Mouse (Mus musculus) forebrain, postnatal 0 days (tissue): Measurements from ENCODE around the gene Tmem35b. TPM values are rescaled to one million over a fixed set of nuclear protein-coding genes. Genes with fewer than 3 reads are reported as not detected.

Source experiments
- ATAC-seq: fragments of 200-750 bp; cut with Nextera tagmentation; 2 replicates; pipeline ENCODE4 v1.8.0; 2017; ENCODE audit warnings: mild to moderate bottlenecking, moderate library complexity
- DNase-seq: peaks from one replicate; pipeline ENCODE4 v3.0.0-alpha.2; 2015
- H3K27ac ChIP-seq: fragments of 300-500 bp; sonication (generic); 2 replicates; pipeline ENCODE4 v1.5.1; 2014; ENCODE audit warnings: low read depth, mild to moderate bottlenecking, antibody characterized with exemption, low read length, moderate library complexity, mixed read lengths
- H3K27me3 ChIP-seq: fragments of 300-500 bp; sonication (generic); 2 replicates; pipeline ENCODE4 v1.6.1; 2014; ENCODE audit warnings: mild to moderate bottlenecking, low read length, mixed read lengths; ENCODE audit not compliant: insufficient read depth
- H3K36me3 ChIP-seq: fragments of 300-500 bp; sonication (generic); 2 replicates; pipeline ENCODE4 v1.6.1; 2014; ENCODE audit warnings: mild to moderate bottlenecking, moderate library complexity; ENCODE audit not compliant: insufficient read depth
- H3K4me1 ChIP-seq: fragments of 300-500 bp; sonication (generic); 2 replicates; pipeline ENCODE4 v1.6.1; 2014; ENCODE audit warnings: antibody characterized with exemption; ENCODE audit not compliant: insufficient read depth
- H3K4me2 ChIP-seq: fragments of 300-500 bp; sonication (generic); 2 replicates; pipeline ENCODE4 v1.6.1; 2014; ENCODE audit warnings: low read depth, mild to moderate bottlenecking, moderate library complexity
- H3K4me3 ChIP-seq: fragments of 300-500 bp; sonication (generic); 2 replicates; pipeline ENCODE4 v1.5.1; 2014; ENCODE audit warnings: low read depth, low read length, mixed read lengths
- H3K9ac ChIP-seq: fragments of 300-500 bp; sonication (generic); 2 replicates; pipeline ENCODE4 v1.6.1; 2014; ENCODE audit warnings: mild to moderate bottlenecking
- H3K9me3 ChIP-seq: fragments of 300-500 bp; sonication (generic); 2 replicates; pipeline ENCODE4 v1.6.1; 2016; ENCODE audit warnings: low read length
- CTCF ChIP-seq: sonication (generic); IDR thresholded peaks from 2 replicates; pipeline ENCODE4 v1.5.1; 2016; ENCODE audit warnings: antibody characterized with exemption, control low read depth, low read depth
- WGBS: fragments of 180-500 bp; shearing (Covaris S2); extraction: QIAGEN DNeasy Blood & Tissue Kit; methylation state at CpG from one replicate; pipeline ENCODE4 v1.1.7; 2014; 5-methylcytosine and 5-hydroxymethylcytosine counted together
- polyA plus RNA-seq: library from polyadenylated mRNA; unstranded; fragments of >200 nt; fragmentation: Nextera tagmentation; extraction: Ambion mirVana; gene quantifications from 2 replicates; pipeline ENCODE4 v1.2.1, GENCODE M21; 2015
- total RNA-seq: library from RNA; depleted of rRNA; stranded (reverse); fragments of >200 nt; gene quantifications from 2 replicates; pipeline ENCODE4 v1.2.3, GENCODE M21; 2014; rRNA removed

Gene Tmem35b
- total and polyA plus RNA-seq, 2 experiments from 2014 or later: 6.0 to 10.8 TPM

- Histone ChIP-seq H3K36me3 (no peaks in the 10 kb centered on the region), H3K4me2 (peak overlapping the region; percentile 16; the same call in 1 of the 2 replicates), H3K9ac (no peak overlapping the region), H3K4me3 (no peak overlapping the region), H3K4me1 (peaks cover 14% of the 10 kb centered on the region; the same call in 1 of the 2 replicates), H3K27me3 (no peaks in the 10 kb centered on the region), H3K27ac (no peak overlapping the region), H3K9me3 (no peaks in the 10 kb centered on the region)
- DNase-seq (no peak), ATAC-seq (no peak)
- 16% methylated on average over 7 of the region's 7 CpGs for WGBS
- TF ChIP-seq CTCF: no peak
These were observed 48.6 kb downstream of the Tmem35b start for GRCm38 (mm10) chr4:127172119-127172518.

GRCm38 (mm10) chr4:127172614-127173013, 49.1 kb downstream of the Tmem35b start:
- 67% methylated on average over 4 of the region's 4 CpGs for WGBS
- no peak for TF ChIP-seq CTCF
- peak overlapping the region; percentile 16 for H3K4me2 ChIP-seq

GRCm38 (mm10) chr4:127173461-127173860, 50.0 kb downstream of the Tmem35b start:
- H3K4me2 ChIP-seq: peak overlapping the region; percentile 2; the same call in 1 of the 2 replicates
- 7% methylated on average over 8 of the region's 8 CpGs for WGBS
- no peak overlapping the region for H3K4me3 ChIP-seq
- H3K27me3 ChIP-seq: no peaks in the 10 kb centered on the region
- no peaks in the 10 kb centered on the region for H3K9me3 ChIP-seq
- H3K27ac ChIP-seq: no peak overlapping the region
- ATAC-seq (no peak), DNase-seq (no peak)
- no peak overlapping the region for H3K9ac ChIP-seq
- peaks cover 17% of the 10 kb centered on the region; the same call in 1 of the 2 replicates for H3K4me1 ChIP-seq
- no peaks in the 10 kb centered on the region for H3K36me3 ChIP-seq
- no peak for TF ChIP-seq CTCF

More at GRCm38 (mm10) chr4:127172614-127173013, 49.1 kb downstream of the Tmem35b start:
- H3K36me3 ChIP-seq: no peaks in the 10 kb centered on the region
- peaks cover 14% of the 10 kb centered on the region; the same call in 1 of the 2 replicates for H3K4me1 ChIP-seq
- DNase-seq (no peak), ATAC-seq (no peak)
- H3K4me3 ChIP-seq: no peak overlapping the region
- H3K27ac ChIP-seq: no peak overlapping the region
- no peaks in the 10 kb centered on the region for H3K27me3 ChIP-seq
- H3K9ac ChIP-seq: no peak overlapping the region
- H3K9me3 ChIP-seq: no peaks in the 10 kb centered on the region

GRCm38 (mm10) chr4:127174075-127174899, 50.8 kb downstream of the Tmem35b start:
- H3K4me3 ChIP-seq: no peak overlapping the region
- TF ChIP-seq CTCF: no peak
- no peak overlapping the region for H3K27ac ChIP-seq
- no peaks in the 10 kb centered on the region for H3K36me3 ChIP-seq
- no peak overlapping the region for H3K9ac ChIP-seq
- no peak for ATAC-seq
- 66% methylated on average over 8 of the region's 8 CpGs for WGBS
- H3K4me2 ChIP-seq: no peak overlapping the region
- no peak for DNase-seq
- peaks cover 19% of the 10 kb centered on the region; the same call in 1 of the 2 replicates for H3K4me1 ChIP-seq
- no peaks in the 10 kb centered on the region for H3K27me3 ChIP-seq
- H3K9me3 ChIP-seq: no peaks in the 10 kb centered on the region

GRCm38 (mm10) chr4:127174900-127175278, 51.4 kb downstream of the Tmem35b start:
- Histone ChIP-seq H3K4me2 (no peak overlapping the region), H3K9ac (no peak overlapping the region), H3K27ac (no peak overlapping the region), H3K9me3 (no peaks in the 10 kb centered on the region), H3K36me3 (no peaks in the 10 kb centered on the region), H3K4me3 (no peak overlapping the region), H3K27me3 (no peaks in the 10 kb centered on the region), H3K4me1 (peaks cover 16% of the 10 kb centered on the region; the same call in 1 of the 2 replicates)
- no peak for TF ChIP-seq CTCF
- DNase-seq (no peak), ATAC-seq (no peak)
- 55% methylated on average over 4 of the region's 4 CpGs for WGBS

GRCm38 (mm10) chr4:127177961-127178360, 54.5 kb downstream of the Tmem35b start:
- Histone ChIP-seq H3K36me3 (no peaks in the 10 kb centered on the region), H3K4me2 (no peak overlapping the region), H3K9ac (no peak overlapping the region), H3K4me1 (0 out of 2 replicates have a peak, but pooled peaks cover 5% of the 10 kb centered on the region), H3K27ac (no peak overlapping the region), H3K27me3 (no peaks in the 10 kb centered on the region), H3K4me3 (no peak overlapping the region), H3K9me3 (no peaks in the 10 kb centered on the region)
- 80% methylated on average over 11 of the region's 11 CpGs for whole genome bisulfite sequencing
- no peak for ATAC-seq
- no peak for DNase-seq
- no peak for TF ChIP-seq CTCF

GRCm38 (mm10) chr4:127178671-127179070, 55.2 kb downstream of the Tmem35b start:
- no peak overlapping the region for H3K27ac ChIP-seq
- WGBS: 45% methylated on average over 9 of the region's 9 CpGs
- DNase-seq: no peak

More at GRCm38 (mm10) chr4:127178671-127179070, 55.2 kb downstream of the Tmem35b start:
- H3K36me3 ChIP-seq: no peaks in the 10 kb centered on the region
- no peaks in the 10 kb centered on the region for H3K9me3 ChIP-seq
- no peak overlapping the region for H3K4me2 ChIP-seq
- no peaks in the 10 kb centered on the region for H3K27me3 ChIP-seq
- TF ChIP-seq CTCF: no peak
- H3K9ac ChIP-seq: no peak overlapping the region
- no peak for ATAC-seq
- 0 out of 2 replicates have a peak, but pooled peaks cover 5% of the 10 kb centered on the region for H3K4me1 ChIP-seq
- no peak overlapping the region for H3K4me3 ChIP-seq

Other genes starting within 250 kb of the Tmem35b start
- gene Zmym4, start 155.6 kb upstream of the Tmem35b start, total RNA-seq: 61.7 and 68.7 TPM in 2 replicates
- 11.7 and 17.3 TPM in 2 replicates for gene Zmym4, start 155.6 kb upstream of the Tmem35b start, polyA plus RNA-seq
- 249 and 284 TPM in 2 replicates for gene Sfpq, start 102.4 kb upstream of the Tmem35b start, total RNA-seq
- 57.9 and 71.1 TPM in 2 replicates for gene Sfpq, start 102.4 kb upstream of the Tmem35b start, polyA plus RNA-seq
- 12.5 and 16.2 TPM in 2 replicates for gene Zmym1, start 62.5 kb upstream of the Tmem35b start, total RNA-seq
- gene Zmym1, start 62.5 kb upstream of the Tmem35b start, polyA plus RNA-seq: 14.9 and 15.7 TPM in 2 replicates
- gene Zmym6, start 46.3 kb upstream of the Tmem35b start, total RNA-seq: 26.9 and 46.3 TPM in 2 replicates
- 9.6 and 17.1 TPM in 2 replicates for gene Zmym6, start 46.3 kb upstream of the Tmem35b start, polyA plus RNA-seq
- 66.9 and 85.5 TPM in 2 replicates for gene Dlgap3, start 45.5 kb downstream of the Tmem35b start, total RNA-seq
- gene Dlgap3, start 45.5 kb downstream of the Tmem35b start, polyA plus RNA-seq: 23.1 and 28.0 TPM in 2 replicates
- 30.2 and 43.8 TPM in 2 replicates for gene Smim12, start 120.1 kb downstream of the Tmem35b start, total RNA-seq
- gene Smim12, start 120.1 kb downstream of the Tmem35b start, polyA plus RNA-seq: 61.4 and 64.8 TPM in 2 replicates
- gene Gja4, start 190.3 kb downstream of the Tmem35b start, total RNA-seq: 13.3 and 20.5 TPM in 2 replicates
- gene Gja4, start 190.3 kb downstream of the Tmem35b start, polyA plus RNA-seq: 15.3 and 15.7 TPM in 2 replicates
- gene Gjb3, start 207.2 kb downstream of the Tmem35b start, total RNA-seq: 1.2 TPM in 1 of 2 replicates, not detected in the other
- gene Gjb3, start 207.2 kb downstream of the Tmem35b start, polyA plus RNA-seq: 0.20 and 0.30 TPM in 2 replicates
- gene Gjb4, start 230.4 kb downstream of the Tmem35b start, total RNA-seq: not detected in 2 replicates
- gene Gjb4, start 230.4 kb downstream of the Tmem35b start, polyA plus RNA-seq: not detected in 2 replicates
- gene Gjb5, start 234.5 kb downstream of the Tmem35b start, total RNA-seq: 0.10 TPM in 1 of 2 replicates, not detected in the other
- 0.11 TPM in 1 of 2 replicates, not detected in the other for gene Gjb5, start 234.5 kb downstream of the Tmem35b start, polyA plus RNA-seq